Mouse (Mus musculus): ENCODE results near the gene Brms1.

- TF ChIP-seq CTCF (IDR thresholded peaks at IDR 0.05; ENCODE audit: control insufficient read depth, insufficient read depth, low read length) (no peak), POLR2A (IDR thresholded peaks at IDR 0.05; ENCODE audit: borderline replicate concordance, control insufficient read depth, low read depth, low read length) (no peak)
These were observed 28.8 kb downstream of the Brms1 start for GRCm38 (mm10) chr19:5069978-5070377.
